Mouse (Mus musculus) ES-Bruce4 (cell line): Measurements from ENCODE around the gene Msto1. TPM values are rescaled to one million over a fixed set of nuclear protein-coding genes. Genes with fewer than 3 reads are reported as not detected.
"Not testable (repeated sequence)": the region's sequence is repeated elsewhere in the genome, so short reads cannot be mapped to it uniquely, and the experiment has no call there.

Experiments
- H3K27ac ChIP-seq: 2 replicates; pipeline ENCODE4 v1.5.1; 2012; ENCODE audit warnings: low read length, inconsistent platforms; ENCODE audit not compliant: insufficient read depth
- H3K27me3 ChIP-seq: 2 replicates; pipeline ENCODE4 v1.6.1; 2012; ENCODE audit warnings: mild to moderate bottlenecking, low read length, inconsistent platforms; ENCODE audit not compliant: control insufficient read depth, poor library complexity, insufficient read depth, severe bottlenecking
- H3K36me3 ChIP-seq: 2 replicates; pipeline ENCODE4 v1.6.1; 2012; ENCODE audit warnings: inconsistent platforms, mild to moderate bottlenecking, low read length, moderate library complexity; ENCODE audit not compliant: control insufficient read depth, poor library complexity, insufficient read depth, severe bottlenecking
- H3K4me1 ChIP-seq: one replicate; pipeline ENCODE4 v1.8.1; 2011; ENCODE audit warnings: low read length; ENCODE audit not compliant: control insufficient read depth, insufficient read depth
- H3K4me3 ChIP-seq: 2 replicates; pipeline ENCODE4 v1.5.1; 2011; ENCODE audit warnings: low read depth, mild to moderate bottlenecking, low read length
- H3K9ac ChIP-seq: 2 replicates; pipeline ENCODE4 v1.6.1; 2012; ENCODE audit warnings: low read depth, mild to moderate bottlenecking, inconsistent platforms; ENCODE audit not compliant: poor library complexity, severe bottlenecking
- H3K9me3 ChIP-seq: replicated peaks from 2 replicates; pipeline ENCODE4 v1.6.1; 2012; ENCODE audit warnings: mild to moderate bottlenecking, low read length, inconsistent platforms; ENCODE audit not compliant: control insufficient read depth, poor library complexity, insufficient read depth, severe bottlenecking
- CTCF ChIP-seq: IDR thresholded peaks from one replicate; pipeline ENCODE4 v1.8.1; 2011; ENCODE audit warnings: low read depth, low read length
- EP300 ChIP-seq: IDR thresholded peaks from 2 replicates; pipeline ENCODE4 v1.6.1; 2011; ENCODE audit warnings: low read depth, low read length; ENCODE audit not compliant: insufficient read depth
- POLR2A ChIP-seq: IDR thresholded peaks from one replicate; pipeline ENCODE4 v1.8.1; 2011; ENCODE audit warnings: low read length; ENCODE audit not compliant: insufficient read depth
- polyA plus RNA-seq: library from polyadenylated mRNA; stranded (reverse); fragments of >200 nt; gene quantifications from 2 replicates; pipeline ENCODE4 v1.2.4, GENCODE M21; 2011; ENCODE audit warnings: low read depth; ENCODE audit not compliant: missing spikeins, insufficient read depth, insufficient read length

Msto1 gene
- polyA plus RNA-seq, 1 experiment, result 50.8 TPM

DNA sequence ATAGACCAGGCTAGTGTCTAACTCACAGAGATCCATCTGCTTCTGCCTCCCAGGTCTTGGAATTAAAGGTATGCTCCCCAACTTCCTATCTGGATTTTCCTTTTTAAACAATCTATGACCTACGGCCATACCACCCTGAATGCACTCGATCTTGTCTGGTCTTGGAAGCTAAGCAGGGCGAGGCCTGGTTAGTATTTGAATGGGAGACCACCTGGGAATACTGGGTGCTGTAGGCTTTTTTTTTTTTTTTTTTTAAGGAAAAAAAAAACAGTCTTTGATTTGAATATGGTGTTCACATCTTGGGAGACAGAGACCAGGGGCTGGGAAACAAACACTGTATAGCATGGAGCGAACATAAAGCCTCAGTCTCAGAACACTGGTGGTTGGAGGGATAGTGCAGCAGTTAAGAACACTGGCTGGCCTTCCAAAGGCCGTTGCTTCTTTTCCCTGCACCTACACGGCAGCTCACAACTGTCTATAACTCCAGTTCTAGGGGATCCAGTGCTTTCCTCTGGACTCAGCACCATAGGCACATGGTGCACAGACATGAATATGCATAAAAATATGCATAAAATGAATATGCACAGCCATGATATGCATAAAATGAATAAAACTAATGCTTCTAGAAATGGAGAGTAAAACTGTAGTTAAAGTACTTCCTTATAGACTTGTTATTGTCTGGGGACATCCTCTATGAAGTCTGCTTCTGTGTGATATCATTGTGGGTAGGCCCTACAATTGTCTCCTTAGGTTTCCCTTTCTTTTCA, 7.2 kb downstream of the Msto1 start:
- no peak for TF ChIP-seq EP300
- TF ChIP-seq POLR2A, result no peak
- no peak for TF ChIP-seq CTCF
- Histone ChIP-seq H3K9ac (no peak overlapping the region), H3K27me3 (no peaks in the 10 kb centered on the region), H3K27ac (peak overlapping the region; percentile 16; the same call in 1 of the 2 replicates), H3K36me3 (peaks cover 79% of the 10 kb centered on the region), H3K4me1 (no peaks in the 10 kb centered on the region), H3K9me3 (no peaks in the 10 kb centered on the region), H3K4me3 (no peak overlapping the region)

DNA sequence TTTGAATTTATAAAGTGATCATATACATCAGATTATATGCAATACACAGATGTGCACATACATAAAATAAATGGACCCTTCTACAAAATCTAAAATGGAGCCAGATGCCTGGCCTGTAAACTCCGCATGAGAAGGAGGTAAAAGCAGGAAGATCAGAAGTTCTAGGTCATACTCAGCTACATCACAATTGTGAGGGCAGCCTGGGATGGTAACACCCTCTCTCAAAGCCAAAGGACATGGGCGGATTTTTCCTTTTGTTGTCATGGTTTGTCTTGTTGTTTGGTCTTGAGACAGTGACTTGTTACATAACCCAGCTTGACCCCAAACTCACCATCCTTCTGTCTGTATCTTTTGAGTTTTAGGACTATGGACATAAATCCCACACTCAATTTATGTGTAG, 8.1 kb downstream of the Msto1 start:
- no peak overlapping the region for H3K9ac ChIP-seq
- no peak overlapping the region for H3K27ac ChIP-seq
- no peaks in the 10 kb centered on the region for H3K27me3 ChIP-seq
- H3K4me1 ChIP-seq, result no peaks in the 10 kb centered on the region
- H3K4me3 ChIP-seq, result no peak overlapping the region
- no peaks in the 10 kb centered on the region for H3K9me3 ChIP-seq
- TF ChIP-seq CTCF (no peak), EP300 (no peak), POLR2A (no peak)
- H3K36me3 ChIP-seq, result peaks cover 76% of the 10 kb centered on the region

DNA sequence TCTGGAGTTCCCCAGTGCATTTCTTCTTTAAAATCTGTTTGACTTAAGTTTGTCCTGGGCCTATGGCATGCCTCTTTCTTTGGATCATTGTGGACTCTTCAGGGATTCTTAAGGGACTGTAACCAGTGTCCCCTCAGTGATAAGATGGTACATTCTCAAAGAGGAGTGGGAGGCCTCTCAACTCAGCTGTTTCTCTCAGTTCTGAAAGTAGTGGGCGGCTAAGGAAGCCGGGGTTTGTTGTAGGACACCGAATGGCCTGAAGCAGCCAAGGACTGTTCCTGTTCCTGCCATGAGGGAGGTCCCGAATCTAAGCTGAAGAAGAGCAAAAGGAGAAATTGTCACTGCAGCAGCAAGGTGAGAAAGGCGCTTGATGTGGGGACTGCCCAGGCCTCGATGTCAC, 8.6 kb downstream of the Msto1 start:
- Histone ChIP-seq H3K9ac (no peak overlapping the region), H3K27ac (no peak overlapping the region), H3K36me3 (peaks cover 73% of the 10 kb centered on the region), H3K27me3 (no peaks in the 10 kb centered on the region), H3K4me1 (no peaks in the 10 kb centered on the region), H3K4me3 (no peak overlapping the region), H3K9me3 (no peaks in the 10 kb centered on the region)
- no peak for TF ChIP-seq CTCF
- no peak for TF ChIP-seq POLR2A
- no peak for TF ChIP-seq EP300

DNA sequence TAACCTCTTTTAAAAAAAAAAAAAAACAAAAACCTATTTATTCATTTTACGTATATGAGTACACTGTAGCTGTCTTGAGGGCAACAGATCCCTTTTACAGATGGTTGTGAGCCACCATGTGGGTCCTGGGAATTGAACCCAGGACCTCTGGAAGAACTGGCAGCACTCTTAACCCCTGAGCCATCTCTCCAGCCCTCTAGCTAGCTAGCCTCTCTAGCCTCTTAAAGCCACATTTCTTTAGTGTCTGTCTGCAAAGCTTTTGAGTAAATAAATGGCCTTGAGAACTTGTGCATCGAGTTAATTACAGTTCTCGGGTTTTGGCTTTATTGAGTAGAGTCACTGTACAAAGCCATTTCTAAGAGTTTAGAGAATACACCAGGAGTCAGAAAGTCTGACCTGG, 9.0 kb downstream of the Msto1 start:
- no peak overlapping the region for H3K9ac ChIP-seq
- peaks cover 69% of the 10 kb centered on the region for H3K36me3 ChIP-seq
- no peaks in the 10 kb centered on the region for H3K4me1 ChIP-seq
- H3K4me3 ChIP-seq, result no peak overlapping the region
- no peak overlapping the region for H3K27ac ChIP-seq
- TF ChIP-seq POLR2A (no peak), CTCF (no peak), EP300 (no peak)
- no peaks in the 10 kb centered on the region for H3K27me3 ChIP-seq
- H3K9me3 ChIP-seq, result no peaks in the 10 kb centered on the region

DNA sequence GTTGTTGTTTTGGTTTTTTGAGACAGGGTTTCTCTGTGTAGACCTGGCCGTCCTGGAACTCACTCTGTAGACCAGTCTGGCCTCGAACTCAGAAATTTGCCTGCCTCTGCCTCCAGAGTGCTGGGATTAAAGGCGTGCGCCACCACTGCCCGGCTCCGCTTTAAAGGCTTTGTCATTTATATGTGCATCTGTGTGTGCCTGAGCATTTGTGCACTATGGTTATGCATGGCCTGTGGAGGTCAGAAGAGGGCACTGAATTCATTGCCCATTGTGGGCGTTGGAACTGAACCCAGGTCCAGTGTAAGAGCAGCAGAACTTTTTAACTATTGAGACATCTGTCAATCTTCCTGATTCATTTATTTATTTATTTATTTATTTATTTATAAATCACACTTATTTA, 20.8 kb downstream of the Msto1 start:
- not testable (repeated sequence) for H3K27ac ChIP-seq, H3K9me3 ChIP-seq, H3K27me3 ChIP-seq, H3K4me3 ChIP-seq, H3K9ac ChIP-seq, H3K4me1 ChIP-seq
- peaks cover 16% of the 10 kb centered on the region for H3K36me3 ChIP-seq

DNA sequence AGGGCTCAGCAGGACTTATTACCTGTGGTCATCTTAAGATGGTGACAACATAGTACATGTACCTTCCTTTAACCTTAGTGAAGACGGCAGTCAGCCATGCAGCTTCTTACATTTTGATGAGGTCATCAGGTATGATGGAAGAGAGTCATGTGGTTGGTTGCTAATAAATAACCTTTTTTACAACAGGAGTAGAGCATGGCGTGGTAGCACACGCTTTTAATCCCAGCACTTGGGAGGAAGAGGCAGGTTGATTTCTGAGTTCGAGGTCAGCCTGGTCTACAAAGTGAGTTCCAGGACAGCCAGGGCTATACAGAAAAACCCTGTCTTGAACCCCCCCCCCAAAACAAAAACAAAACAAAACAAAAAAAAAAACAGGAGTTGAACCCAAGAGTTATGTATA, 31.3 kb downstream of the Msto1 start:
- H3K9me3 ChIP-seq, H3K4me3 ChIP-seq, H3K4me1 ChIP-seq, H3K27ac ChIP-seq, H3K9ac ChIP-seq, H3K27me3 ChIP-seq, H3K36me3 ChIP-seq: not testable (repeated sequence)

DNA sequence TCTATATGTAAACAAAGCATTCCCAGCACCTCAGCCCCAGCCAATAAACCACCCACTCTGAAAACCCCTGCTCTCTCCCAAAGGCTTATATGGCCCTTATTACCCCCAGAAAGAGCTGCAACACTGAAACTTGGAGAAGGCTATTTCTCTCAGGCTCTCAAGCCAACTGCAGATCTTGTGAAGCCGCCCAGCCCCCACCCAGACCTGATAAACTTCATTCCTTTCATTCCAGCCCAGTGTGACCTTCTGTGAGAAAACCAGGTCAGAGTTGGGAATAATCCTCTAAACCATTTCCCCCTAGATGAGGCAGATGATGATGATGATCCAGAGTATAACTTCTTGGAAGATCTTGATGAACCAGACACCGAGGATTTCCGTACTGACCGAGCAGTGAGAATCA, 45.4 kb downstream of the Msto1 start:
- H3K4me1 ChIP-seq, H3K27me3 ChIP-seq, H3K9me3 ChIP-seq, H3K4me3 ChIP-seq, H3K27ac ChIP-seq, H3K9ac ChIP-seq: not testable (repeated sequence)
- peaks cover 20% of the 10 kb centered on the region for H3K36me3 ChIP-seq

DNA sequence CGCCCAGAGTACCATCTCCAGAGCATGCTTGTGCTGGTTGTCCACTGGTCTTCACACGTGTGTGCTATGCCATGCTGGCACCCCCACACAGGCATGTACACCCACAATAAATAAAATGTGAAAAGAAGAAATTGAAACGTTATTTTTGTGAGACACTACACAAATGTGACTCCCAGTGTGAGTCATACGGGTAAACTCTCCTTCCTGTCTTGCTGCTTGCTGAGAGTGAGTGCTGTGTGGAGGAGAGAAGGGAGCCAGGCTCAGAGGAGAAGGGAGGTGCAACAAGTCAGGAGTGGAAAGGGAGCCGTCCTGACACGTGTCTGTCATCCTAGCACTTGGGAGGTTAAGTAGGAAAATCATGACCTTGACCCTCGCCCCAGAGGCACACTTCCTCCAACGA, 46.6 kb downstream of the Msto1 start:
- H3K27ac ChIP-seq, H3K4me1 ChIP-seq, H3K9me3 ChIP-seq, H3K9ac ChIP-seq, H3K4me3 ChIP-seq, H3K27me3 ChIP-seq: not testable (repeated sequence)
- peaks cover 30% of the 10 kb centered on the region for H3K36me3 ChIP-seq

DNA sequence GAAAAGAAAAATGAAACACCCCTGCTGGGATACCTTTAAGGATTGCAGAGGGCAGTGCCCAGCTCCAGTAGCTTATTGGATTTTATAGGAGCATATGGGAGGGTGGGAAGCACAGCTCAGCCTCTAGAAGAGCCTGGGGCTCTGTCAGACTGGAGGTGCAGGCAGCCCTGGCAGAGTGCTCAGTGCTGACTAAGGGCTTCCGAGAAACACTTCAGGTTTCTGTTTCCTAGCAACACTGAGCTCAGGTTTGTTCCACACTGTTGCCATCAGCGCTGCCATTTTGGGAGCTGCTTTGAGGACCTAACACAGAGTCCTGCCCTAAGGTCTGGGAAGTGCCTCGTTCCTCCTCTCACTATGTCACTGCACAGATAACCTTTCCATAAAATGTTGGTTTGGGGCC, 47.1 kb downstream of the Msto1 start:
- not testable (repeated sequence) for H3K4me3 ChIP-seq, H3K9me3 ChIP-seq, H3K27me3 ChIP-seq, H3K9ac ChIP-seq, H3K27ac ChIP-seq, H3K4me1 ChIP-seq
- peaks cover 35% of the 10 kb centered on the region for H3K36me3 ChIP-seq
